Mouse (Mus musculus) retina, postnatal 7 days (tissue): ENCODE data around the gene Iqcc.

Experiments used
- DNase-seq: peaks from one replicate; pipeline ENCODE4 v3.0.0-alpha.2; 2012; ENCODE audit warnings: low read depth, low spot score

Iqcc gene

GRCm38 (mm10) chr4:129618786-129619691, at the start of gene Iqcc:
TSS of gene Iqcc (minus strand) at chr4:129619099.
- peak; percentile 88 for DNase-seq

- no peak for DNase-seq
Observed at GRCm38 (mm10) chr4:129662255-129662813, 43.4 kb upstream of the Iqcc start.

GRCm38 (mm10) chr4:129661584-129661983, 42.7 kb upstream of the Iqcc start:
- no peak for DNase-seq

DNA sequence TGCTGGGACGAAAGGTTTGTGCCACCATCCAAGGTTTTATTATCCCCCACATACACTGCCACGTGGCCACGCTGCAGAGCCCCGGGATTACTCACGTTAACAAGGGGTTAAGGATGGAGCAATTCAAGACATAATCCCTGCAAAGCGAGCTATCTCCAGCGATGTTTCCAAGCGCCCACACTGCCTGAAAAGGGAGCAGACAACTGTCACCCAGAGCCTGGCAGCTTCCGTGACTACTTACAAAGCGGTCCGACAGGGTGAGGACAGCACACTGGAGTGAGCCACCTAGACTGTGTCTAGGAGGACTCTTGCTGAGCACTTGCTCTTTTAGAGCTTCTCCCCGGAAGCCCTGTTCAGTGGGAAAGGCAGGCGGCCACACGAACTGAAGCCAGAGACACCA, 35.9 kb upstream of the Iqcc start:
- no peak for DNase-seq

DNA sequence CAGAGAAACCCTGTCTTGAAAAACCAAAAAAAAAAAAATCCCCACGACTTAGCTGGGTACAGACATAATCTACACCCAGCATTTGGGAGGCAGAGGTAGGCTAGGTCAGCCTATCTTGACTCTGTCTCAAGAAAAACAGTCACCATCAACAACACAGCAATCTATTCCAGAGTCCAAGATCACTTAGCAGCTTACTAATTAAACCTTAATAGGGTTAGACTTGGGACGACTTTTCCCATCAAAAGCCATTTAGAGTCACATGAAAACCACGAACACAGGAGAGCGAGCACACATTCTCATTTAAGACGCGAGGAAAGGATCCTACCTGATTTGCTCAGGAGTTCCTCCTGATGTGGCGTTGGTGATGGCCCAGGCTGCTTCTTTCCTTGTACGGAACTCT, 31.5 kb upstream of the Iqcc start:
- no peak for DNase-seq

DNA sequence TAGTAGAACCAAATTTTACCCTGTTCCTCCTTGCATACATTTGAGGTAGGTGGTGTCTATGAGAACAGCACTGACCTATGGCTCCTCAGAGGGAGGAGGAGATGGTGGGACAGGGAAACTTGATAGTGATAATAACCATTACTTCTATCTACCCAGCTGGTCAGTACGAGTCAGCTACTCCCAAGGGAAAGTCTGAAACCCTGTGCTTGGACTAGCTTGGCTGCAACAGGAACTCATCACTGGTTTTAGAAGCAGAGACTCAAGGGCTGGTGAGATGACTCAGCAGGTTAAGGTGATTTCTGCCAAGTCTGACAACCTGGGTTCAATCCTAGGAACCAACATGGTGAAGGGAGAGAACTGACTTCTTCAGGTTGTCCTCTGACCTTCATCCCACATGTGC, 29.8 kb upstream of the Iqcc start:
- DNase-seq = no peak

GRCm38 (mm10) chr4:129645204-129645603, 26.3 kb upstream of the Iqcc start:
- no peak for DNase-seq

- DNase-seq = no peak
Observed at GRCm38 (mm10) chr4:129641756-129642155, 22.9 kb upstream of the Iqcc start.

DNA sequence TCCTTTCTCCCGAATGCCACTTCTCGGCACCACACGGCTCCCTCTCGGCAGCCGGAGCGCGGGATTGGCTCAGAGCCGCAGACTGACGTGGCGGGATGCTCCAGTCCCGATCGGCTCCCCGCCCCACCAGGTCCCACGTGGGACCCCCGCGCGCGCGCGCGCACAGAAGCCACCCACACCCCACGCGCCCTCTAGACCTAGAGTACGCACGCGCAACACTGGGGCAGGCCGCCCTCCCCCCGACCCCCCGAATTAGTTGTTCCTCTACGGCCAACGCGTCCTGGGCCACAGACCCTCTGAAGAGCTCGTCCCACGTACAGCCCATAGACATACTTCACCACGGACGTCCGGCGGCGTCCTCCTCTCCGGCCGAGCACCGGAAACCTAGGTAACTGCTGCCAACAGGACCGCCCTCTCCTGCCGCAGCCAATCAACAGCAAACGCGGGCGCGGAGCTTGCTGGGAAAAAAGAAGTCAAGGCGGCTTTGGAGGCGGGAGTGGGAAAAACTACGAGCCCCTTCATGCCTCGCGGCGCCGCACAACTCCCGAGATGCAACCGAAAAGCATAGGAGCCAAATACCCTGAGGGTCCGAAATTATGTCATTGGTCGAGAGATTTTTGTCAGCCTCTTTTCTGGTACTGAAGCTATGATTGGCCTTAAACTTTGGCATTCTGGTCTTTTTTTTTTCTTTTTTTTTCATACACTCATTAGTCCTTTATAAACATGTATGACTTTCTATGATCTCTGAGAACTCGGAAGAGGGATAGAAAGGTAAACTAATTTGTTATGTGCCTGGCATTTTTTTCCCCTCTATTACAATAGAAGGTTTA, 22.0 kb upstream of the Iqcc start, which contains the start of gene Txlna:
Txlna (minus strand) TSS at position 428 of the 830 bp plus-strand sequence.
- peak; percentile 93 for DNase-seq

- DNase-seq = no peak
Observed at GRCm38 (mm10) chr4:129640101-129640637, 21.3 kb upstream of the Iqcc start.

GRCm38 (mm10) chr4:129639221-129639620, 20.3 kb upstream of the Iqcc start:
- no peak for DNase-seq

- DNase-seq = no peak
Observed at GRCm38 (mm10) chr4:129633852-129634251, 15.0 kb upstream of the Iqcc start.

DNA sequence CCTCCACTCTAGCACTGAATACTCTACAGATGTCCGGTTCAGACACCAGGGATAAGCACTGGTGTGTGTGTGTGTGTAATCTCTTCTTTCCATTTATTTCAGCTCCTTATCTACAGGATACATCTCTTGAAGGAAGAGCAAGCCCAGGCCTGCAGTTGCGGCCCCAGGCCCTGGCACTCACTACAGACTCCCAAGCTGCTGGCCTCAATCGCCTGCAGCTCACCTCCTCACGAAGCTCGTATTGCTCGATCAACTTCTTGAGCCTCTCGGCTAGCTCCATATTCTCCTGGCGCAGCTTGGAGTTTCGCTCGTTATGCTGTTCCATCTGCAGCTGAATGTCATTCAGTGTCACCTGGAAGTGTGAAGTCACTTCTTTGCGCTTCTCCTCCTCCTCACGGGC, 13.0 kb upstream of the Iqcc start:
- DNase-seq = no peak

- no peak for DNase-seq
Observed at GRCm38 (mm10) chr4:129630944-129631343, 12.0 kb upstream of the Iqcc start.

- no peak for DNase-seq
Observed at GRCm38 (mm10) chr4:129626035-129626434, 7.1 kb upstream of the Iqcc start.

DNA sequence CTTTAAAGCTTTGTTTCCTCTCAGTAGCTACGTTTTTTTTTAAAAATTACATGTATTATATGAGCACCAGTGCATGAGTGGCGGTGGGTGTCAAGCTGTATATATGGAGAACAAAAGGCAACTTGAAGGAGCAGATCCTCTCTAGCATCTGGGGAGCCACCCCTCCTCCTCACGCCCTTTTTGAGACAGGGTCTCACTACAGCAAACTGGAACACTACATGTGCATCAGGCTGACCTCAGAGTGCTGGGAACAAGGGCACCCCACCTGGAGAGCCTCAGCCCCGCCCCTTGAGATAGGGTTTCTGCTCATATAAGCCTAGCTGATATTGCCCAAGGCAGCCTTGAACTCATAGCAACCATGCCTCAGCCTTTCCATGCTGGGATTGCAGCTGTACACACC, 6.6 kb upstream of the Iqcc start:
- no peak for DNase-seq

DNA sequence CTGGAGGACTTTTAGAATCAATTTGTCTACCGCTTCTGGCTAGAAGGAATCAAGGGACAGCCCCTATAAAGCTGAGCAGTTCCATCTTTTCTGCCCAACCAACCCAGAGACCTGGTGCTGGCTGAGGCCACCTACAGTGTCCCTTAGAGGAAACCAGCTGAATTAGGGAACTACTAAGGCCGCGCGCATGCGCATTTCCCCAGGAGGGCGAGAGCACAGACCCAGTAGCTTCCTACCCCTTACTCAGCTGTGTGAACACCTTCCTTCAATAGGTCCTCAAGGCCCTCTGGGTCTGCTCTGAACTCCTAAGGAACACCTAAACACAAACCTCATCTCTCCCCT, 6.1 kb upstream of the Iqcc start:
- DNase-seq = no peak

DNA sequence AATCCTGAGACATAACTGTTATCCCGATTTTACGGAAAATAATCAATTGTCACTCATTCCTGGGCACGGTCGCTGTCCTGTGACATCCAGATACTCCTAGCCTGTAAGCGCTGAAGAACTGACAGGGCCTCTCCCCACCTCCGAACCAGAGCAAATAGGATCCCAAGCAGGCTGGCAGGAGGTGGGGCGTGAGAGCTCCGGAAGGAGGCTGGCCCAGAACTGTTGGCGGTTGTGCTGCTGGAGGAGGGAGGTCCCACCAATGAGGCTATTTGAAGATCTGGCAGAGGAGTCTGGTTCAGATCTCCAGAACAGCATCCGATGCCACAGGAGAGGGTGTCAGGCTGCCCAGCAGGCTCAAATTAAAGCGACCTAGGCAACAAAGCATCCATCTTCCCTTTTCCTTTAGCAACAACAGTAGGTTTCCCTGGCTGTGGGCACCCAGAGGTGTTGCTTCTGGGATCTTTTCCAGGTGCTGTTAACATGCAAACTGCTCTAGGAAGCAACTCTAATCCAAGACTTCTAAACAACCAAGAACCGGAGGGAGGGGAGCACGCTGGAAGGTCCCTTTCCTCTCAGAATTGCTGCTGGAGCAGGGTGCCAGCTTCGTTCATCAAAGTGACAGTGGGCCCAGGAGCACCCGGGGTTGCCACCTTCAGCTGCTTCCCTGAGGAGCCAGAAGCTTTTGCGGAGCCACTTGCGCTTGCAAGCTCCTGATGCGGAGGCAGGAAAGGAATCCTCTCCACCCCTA, 5.6 kb upstream of the Iqcc start:
- peak; percentile 65 for DNase-seq

DNA sequence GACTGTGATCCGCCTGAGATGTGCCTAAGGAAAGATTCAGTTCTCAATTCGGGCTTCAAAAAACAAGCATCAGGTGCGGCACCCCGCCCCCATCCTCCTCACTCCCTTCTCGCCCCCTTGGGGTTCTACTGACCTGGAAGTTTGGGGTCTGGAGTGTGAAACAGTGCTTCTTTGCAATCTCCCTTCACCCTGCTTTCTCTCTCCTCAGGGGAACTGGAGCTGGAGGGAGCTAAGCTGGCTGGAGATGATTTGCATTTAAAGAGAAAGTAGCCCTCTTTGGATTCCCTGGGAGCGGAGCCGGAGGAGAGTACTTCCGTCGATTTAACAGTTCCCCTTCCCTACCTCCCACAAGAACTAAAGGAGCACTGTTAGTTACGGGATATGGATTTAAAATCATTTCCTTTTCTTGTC, 4.8 kb upstream of the Iqcc start, which contains the start of gene Ccdc28b:
Ccdc28b (minus strand) TSS at position 267 of the 411 bp plus-strand sequence.
- no peak for DNase-seq

DNA sequence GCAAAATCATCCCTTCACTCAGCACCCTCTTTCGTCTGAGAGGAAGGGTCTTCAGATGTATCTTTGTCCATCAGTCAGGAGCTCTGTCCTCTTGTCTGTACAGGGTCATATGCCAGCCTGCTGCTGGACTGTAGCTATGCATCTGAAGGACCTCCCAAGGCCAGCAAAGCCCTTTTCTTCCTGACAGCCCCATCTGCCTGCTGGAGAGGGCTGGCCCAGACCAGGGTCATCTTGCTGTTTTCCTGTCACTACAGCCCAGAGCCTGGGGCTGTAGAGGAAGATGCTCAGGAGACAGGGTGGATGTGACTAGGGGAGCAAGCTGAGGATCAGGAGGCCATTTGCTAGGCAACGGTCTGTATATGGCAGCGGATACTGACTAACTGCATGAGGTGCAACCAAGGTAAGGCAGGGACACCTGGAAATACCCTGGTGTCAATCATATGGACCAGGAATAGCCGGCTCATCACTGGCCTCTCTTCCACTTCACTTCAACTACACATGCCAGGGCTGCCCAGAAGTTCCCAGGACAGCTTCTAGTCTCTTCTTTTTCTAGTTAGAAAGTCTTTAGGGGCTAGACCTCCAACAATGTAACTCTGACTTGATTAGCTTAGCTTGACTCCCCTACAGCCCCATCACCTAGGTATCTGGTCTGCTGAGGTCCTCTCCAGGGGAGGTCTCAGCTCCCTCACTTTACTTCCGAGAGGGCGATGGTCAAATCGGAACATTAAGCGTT, 4.1 kb upstream of the Iqcc start:
- no peak for DNase-seq
